Mouse (Mus musculus): ENCODE results near the gene Pde10a. TPM values are rescaled to one million over a fixed set of nuclear protein-coding genes. Genes with fewer than 3 reads are reported as not detected.

Pde10a gene
- total RNA-seq, 2 experiments from 2014 or later = 67.6 to 71.6 TPM

DNA sequence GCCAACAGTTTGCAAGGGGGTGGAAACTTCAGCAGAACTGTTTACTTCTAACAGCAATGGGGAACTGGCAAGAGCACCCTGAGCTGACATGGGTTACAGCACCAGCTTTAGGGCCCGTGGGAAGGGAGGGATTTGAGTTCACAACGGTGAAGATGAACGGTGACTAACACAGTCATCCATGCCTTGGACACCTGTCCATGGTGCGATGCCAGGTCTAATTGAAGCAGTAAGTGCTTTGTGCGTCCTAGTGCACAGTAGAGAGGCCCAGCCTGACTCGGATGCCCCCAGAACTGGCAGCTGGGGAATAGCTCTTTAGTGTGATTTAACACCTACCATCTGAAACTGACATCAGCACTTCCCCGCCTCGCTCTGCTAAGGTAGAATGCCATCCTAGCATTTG, 373.0 kb downstream of the Pde10a start:
- H3K27ac ChIP-seq = no peak overlapping the region
- DNase-seq (ENCODE audit: low spot score in 2 of 2) = no peak
- TF ChIP-seq CTCF (conservative IDR thresholded peaks at IDR 0.05) = no peak

DNA sequence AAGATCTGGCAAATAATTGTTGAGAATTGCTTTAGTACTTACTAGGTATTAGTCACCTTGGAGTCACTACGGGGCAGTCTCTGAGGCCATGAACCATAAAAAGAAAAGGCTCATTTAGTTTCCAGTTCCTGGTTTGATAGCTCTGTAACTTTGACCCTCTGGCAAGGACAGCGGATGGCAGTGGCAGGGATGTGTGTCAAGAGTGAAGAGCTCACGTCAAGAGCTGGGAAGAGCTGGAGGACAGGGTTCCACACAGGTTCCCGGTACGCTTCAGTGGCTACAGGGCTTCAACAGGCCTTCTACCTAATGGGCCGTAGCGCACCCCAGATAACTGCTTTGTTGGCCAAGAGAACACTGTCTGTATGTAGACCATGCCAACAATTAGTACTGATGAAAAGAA, 374.0 kb downstream of the Pde10a start:
- TF ChIP-seq CTCF (conservative IDR thresholded peaks at IDR 0.05) = no peak
- DNase-seq (ENCODE audit: low spot score in 2 of 2) = no peak
- H3K27ac ChIP-seq = no peak overlapping the region
- H3K4me3 ChIP-seq = no peak overlapping the region

More for the DNA sequence above, 373.0 kb downstream of the Pde10a start:
- H3K4me3 ChIP-seq = no peak overlapping the region

DNA sequence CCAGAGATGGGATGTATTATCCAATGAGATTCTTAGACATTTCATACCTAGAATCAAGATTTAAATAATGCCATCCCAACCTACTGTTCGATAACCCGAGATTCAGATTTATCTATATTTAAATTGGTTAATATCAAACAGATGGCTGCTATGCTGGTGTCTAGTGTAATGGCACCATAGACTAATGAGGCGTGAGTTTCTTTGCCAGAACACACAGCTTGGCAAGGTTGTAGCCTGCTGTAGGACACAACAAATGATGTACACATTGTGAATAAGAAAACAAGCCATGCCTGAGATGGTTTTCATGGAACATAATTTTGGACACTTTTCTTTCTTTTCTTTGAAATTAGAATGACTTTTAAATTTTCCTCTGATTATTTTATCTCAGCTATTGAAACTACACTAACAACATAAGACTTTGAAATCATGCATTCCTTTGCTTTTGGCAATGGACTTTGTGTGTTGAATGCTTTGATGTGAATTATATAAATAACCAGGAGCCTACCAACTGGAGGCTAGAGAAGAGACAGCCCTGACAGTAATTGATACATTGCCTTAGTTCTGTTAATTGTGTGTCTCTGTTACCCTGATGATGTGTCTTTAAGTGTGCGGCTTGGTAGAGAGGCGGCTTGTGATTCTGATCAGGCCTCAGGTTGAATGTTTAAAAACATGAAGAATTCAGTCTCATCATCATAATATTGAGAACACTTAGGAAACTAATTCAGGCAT, 378.5 kb downstream of the Pde10a start:
- Histone ChIP-seq H3K4me3 (no peak overlapping the region), H3K27ac (no peak overlapping the region)
- no peak for DNase-seq (ENCODE audit: low spot score in 2 of 2)
- no peak for TF ChIP-seq CTCF (conservative IDR thresholded peaks at IDR 0.05)

DNA sequence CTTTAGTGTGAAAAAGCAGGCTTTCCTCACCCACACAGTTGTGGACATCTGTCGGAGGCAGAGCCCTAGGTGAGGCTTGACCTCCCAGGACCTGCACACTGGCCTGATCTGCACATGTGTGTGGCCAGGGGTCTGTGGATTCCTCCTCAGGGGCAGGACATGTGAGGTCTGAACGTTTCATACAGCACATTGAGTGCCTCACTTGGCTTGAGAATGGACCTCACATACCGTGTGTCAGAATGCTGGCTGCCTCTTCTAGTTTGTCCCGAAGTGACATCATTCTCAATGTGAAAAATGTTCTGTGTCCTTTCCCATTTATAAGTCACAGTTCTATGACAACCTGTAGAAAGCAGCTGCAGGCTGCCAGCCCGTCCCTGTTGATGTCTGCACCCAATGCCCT, 385.4 kb downstream of the Pde10a start:
- TF ChIP-seq CTCF (conservative IDR thresholded peaks at IDR 0.05) = no peak
- H3K27ac ChIP-seq = no peak overlapping the region
- no peak for DNase-seq (ENCODE audit: low spot score in 2 of 2)
- H3K4me3 ChIP-seq = no peak overlapping the region

DNA sequence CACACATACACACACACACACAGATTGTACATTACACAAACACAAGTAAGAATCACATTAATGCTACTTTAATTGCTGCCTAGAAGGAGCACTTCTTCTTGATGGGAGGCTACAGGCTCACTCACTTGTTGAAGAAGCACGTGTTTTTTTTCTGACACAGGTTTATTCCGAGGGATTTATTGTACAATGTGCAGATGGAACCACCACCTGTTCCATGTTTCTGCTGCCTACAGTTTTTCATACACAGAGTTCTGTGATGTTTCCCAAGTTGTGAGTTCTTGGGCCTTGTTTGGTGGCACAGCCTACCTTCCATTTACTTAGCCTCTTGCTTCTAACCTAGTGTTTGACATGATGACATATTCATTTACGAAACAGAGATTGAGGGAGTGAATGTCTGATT, 387.8 kb downstream of the Pde10a start:
- no peak for TF ChIP-seq CTCF (conservative IDR thresholded peaks at IDR 0.05)
- Histone ChIP-seq H3K4me3 (no peak overlapping the region), H3K27ac (no peak overlapping the region)
- no peak for DNase-seq (ENCODE audit: low spot score in 2 of 2)

DNA sequence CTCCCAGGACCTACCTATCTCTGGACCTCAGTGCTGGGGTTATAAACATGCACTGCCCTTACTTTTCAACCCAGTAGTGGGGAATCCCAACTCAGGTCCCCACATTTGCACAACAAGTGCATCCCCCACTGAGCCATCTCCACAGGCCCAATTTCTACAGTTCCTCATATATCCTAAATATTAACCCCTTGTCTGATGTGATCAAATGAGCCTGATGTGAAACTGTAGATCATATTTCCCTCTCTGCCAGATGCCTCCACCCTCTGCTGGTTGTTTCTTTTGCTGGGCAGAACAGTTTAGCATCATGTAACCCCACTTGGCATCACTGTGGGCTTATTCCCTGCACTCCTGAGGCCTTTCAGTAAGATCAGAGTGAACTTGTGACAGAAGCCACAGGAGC, 390.5 kb downstream of the Pde10a start:
- DNase-seq (ENCODE audit: low spot score in 2 of 2) = no peak

DNA sequence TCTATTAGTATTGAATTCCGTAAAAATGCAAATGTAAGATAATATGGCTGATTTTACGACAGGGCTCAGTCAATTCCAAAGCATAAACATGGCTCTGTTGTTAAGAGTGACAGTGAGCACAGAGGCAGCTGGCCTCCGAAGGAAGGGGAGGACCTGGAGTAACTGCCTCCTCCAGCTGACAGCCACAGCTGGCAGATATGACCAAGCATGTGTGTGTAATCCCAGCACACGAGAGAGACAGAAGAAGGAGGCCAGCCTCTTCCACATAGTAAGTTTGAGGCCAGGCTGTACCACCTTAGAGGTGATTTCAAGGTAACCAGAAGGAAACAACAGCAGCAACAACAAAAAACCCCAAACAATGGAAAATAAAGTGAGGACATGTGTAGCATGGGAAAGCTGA, 397.9 kb downstream of the Pde10a start:
- Histone ChIP-seq H3K27ac (no peak overlapping the region), H3K4me3 (no peak overlapping the region)
- no peak for DNase-seq (ENCODE audit: low spot score in 2 of 2)
- TF ChIP-seq CTCF (conservative IDR thresholded peaks at IDR 0.05) = no peak

More for the DNA sequence above, 390.5 kb downstream of the Pde10a start:
- no peak for TF ChIP-seq CTCF (conservative IDR thresholded peaks at IDR 0.05)
- Histone ChIP-seq H3K27ac (no peak overlapping the region), H3K4me3 (no peak overlapping the region)

DNA sequence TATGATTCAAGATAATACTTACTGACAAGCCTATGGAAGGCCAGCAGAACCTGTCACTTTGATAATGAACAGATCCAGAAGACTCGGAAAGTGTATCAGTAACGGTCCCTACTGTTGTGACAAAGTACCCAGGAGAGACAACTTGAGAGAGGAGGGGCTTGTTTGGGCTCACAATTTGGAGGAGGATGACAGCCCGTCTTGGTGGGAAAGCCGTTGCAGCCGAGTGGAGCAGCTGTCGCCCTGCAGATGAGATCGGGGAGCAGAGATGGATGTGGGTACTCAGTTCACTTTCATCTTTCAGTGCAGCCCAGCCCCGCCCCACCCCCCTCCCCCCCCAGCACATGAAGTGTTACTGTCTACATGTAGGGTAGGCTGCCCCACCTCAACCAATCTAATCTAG, 398.6 kb downstream of the Pde10a start:
- TF ChIP-seq CTCF (conservative IDR thresholded peaks at IDR 0.05) = no peak
- no peak overlapping the region for H3K27ac ChIP-seq
- H3K4me3 ChIP-seq = no peak overlapping the region
- DNase-seq (ENCODE audit: low spot score in 2 of 2) = no peak

DNA sequence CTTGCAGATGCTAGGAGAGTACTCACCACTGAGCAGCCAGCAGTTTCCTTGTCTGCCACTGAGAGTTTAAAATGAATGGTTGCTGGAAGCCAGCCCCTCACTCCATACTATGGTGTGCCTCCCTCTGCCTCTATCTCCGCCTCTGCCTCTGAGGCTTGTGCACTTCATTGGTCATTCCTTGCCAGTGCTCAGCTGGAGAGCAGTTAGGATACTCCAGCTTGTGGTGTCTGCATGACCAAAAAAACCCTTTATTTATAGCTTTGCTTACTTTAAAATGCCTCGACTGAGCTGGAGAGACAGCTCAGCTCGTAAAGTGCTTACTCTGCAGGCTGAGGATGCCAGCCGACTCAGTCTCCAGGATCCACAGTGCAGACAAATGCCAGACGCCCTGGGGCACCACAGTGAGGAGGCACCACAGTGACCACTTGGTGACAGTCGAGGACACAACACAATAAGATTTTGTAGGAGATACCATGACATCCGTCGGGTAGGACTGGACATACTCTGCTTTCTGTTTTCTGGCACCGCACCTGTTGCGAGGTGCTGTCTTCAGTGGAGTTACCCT, 400.7 kb downstream of the Pde10a start:
- no peak overlapping the region for H3K4me3 ChIP-seq
- TF ChIP-seq CTCF (conservative IDR thresholded peaks at IDR 0.05) = no peak
- no peak overlapping the region for H3K27ac ChIP-seq
- DNase-seq (ENCODE audit: low spot score in 2 of 2) = no peak

DNA sequence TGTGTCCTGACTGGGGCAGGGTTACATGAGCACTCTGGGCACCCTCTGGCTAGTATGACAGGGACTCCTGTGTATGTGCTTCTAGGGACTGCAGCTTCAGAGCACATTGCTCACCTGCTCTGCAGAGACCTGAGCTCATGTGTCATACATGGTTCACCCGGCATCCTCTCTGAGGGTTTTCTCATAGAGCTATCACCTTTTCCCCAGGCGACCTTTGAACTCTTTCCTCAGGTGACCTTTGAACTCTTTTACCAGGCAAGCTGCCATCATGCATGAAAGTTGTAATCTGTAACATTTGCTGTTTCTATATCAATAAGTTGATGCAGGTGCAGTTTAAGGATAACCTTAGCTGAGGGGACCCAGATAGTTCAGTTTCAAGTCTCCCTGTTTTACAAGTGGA, 403.4 kb downstream of the Pde10a start:
- no peak for TF ChIP-seq CTCF (conservative IDR thresholded peaks at IDR 0.05)
- DNase-seq (ENCODE audit: low spot score in 2 of 2) = no peak
- Histone ChIP-seq H3K27ac (no peak overlapping the region), H3K4me3 (no peak overlapping the region)

DNA sequence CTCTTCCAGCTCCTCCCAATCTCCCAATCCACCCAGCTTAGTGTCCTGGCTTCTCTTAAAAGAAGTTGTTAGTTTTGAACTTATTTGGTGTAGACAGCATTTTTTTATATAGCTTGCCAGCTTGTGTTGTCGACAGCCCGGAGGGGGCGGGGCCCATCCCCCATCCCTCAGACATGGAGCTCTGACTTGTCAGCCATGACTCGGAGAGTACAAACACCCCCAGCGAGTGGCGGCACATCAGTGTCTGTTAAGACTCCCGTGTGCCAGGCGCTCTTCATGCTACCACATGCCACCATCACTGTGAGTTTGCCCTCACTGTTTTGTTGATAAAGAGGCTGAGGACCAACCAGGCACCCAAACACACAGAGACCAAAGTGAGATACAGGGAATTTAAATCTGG, 404.5 kb downstream of the Pde10a start:
- H3K4me3 ChIP-seq = no peak overlapping the region
- no peak for TF ChIP-seq CTCF (conservative IDR thresholded peaks at IDR 0.05)
- DNase-seq (ENCODE audit: low spot score in 2 of 2) = peak in 1 of 2 experiments; percentile 16
- no peak overlapping the region for H3K27ac ChIP-seq

DNA sequence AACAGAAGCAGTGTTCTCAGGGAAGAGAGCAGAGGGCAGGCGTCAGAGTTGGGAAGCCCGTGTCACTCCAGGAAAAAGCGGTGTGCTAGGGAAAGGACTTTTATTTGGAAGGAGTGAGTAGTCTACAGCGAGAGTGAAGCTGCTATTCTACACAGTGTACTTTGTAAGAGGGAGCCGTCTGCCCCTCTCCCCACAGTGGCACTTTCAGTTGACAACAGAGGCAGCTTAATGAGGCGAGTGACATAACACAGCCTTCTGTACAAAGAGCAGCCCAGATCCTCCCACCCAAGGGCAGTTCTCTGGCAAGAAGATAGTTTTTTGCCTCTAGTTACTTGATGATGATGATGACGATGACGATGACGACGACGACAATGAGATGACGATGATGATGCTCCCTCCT, 410.4 kb downstream of the Pde10a start:
- Histone ChIP-seq H3K4me3 (no peak overlapping the region; the same call in 1 of the 2 replicates), H3K27ac (peak overlapping the region; percentile 39; the same call in 1 of the 2 replicates)
- peak in 1 of 2 experiments; percentile 14 for DNase-seq (ENCODE audit: low spot score in 2 of 2)
- TF ChIP-seq CTCF (conservative IDR thresholded peaks at IDR 0.05) = no peak

DNA sequence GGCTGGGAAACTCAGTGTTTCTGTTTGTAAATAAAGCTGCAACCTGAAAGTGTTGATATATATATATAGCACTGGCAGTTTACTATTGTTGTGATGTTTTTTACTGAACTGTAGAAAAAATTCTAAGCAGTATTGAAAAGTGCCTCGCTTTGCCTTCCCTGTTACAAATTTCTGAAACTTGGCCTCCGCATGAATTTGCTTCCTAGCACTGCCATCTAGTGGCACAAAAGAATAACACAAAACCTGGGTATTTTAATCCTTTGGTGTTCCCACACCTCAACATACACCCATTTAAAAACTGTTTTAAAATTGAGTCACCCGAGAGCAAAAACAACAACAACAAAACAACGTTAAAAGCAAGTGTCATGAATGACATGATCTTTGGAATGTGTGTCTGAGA, 411.4 kb downstream of the Pde10a start:
- peak; percentile 93 for TF ChIP-seq CTCF (conservative IDR thresholded peaks at IDR 0.05)
- Histone ChIP-seq H3K27ac (no peak overlapping the region), H3K4me3 (no peak overlapping the region)
- peak; percentile 64 for DNase-seq (ENCODE audit: low spot score in 2 of 2)

DNA sequence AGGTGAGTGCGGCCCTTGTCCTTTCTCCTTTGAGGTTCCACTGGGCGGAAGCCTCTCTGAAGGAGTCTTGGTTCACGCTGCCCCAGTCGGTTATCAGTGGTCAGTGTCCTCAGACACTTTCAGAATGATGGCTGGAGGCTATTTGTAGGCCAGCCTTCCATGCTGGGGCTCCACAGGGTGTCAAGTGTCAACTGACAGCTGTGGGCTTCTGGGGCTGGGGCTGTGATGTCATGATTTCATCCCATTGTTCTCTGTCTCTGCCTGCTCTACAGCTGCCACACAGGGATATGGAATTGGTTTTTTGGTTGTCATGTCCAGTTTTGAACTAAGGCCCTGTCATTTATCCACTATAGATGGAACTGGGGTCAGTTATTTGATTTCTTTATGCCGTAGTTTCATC, 426.4 kb downstream of the Pde10a start:
- DNase-seq (ENCODE audit: low spot score in 2 of 2) = no peak
- TF ChIP-seq CTCF (conservative IDR thresholded peaks at IDR 0.05) = no peak
- Histone ChIP-seq H3K4me3 (no peak overlapping the region), H3K27ac (no peak overlapping the region)
